Mouse (Mus musculus) bone marrow macrophage, adult 2 months (primary cell): ENCODE data around the gene Cd55b. TPM values are rescaled to one million over a fixed set of nuclear protein-coding genes. Genes with fewer than 3 reads are reported as not detected.
"Not testable (repeated sequence)": the region's sequence is repeated elsewhere in the genome, so short reads cannot be mapped to it uniquely, and the experiment has no call there.

Source experiments
- H3K27ac ChIP-seq: 2 replicates; pipeline ENCODE4 v1.5.1; 2012; ENCODE audit warnings: low read depth, low read length; ENCODE audit not compliant: insufficient read depth
- H3K4me1 ChIP-seq: 2 replicates; pipeline ENCODE4 v1.6.1; 2012; ENCODE audit warnings: low read length; ENCODE audit not compliant: control insufficient read depth, insufficient read depth
- H3K4me3 ChIP-seq: 2 replicates; pipeline ENCODE4 v1.5.1; 2012; ENCODE audit warnings: mild to moderate bottlenecking, low read length, moderate library complexity; ENCODE audit not compliant: insufficient read depth
- CTCF ChIP-seq: IDR thresholded peaks from 2 replicates; pipeline ENCODE4 v1.5.1; 2012; ENCODE audit warnings: low read depth, mild to moderate bottlenecking, low read length, moderate library complexity
- POLR2A ChIP-seq: IDR thresholded peaks from 2 replicates; pipeline ENCODE4 v1.6.1; 2012; ENCODE audit warnings: mild to moderate bottlenecking, low read depth, low read length, borderline replicate concordance
- polyA plus RNA-seq: library from polyadenylated mRNA; stranded (reverse); fragments of >200 nt; gene quantifications from 2 replicates; pipeline ENCODE4 v1.2.4, GENCODE M21; 2012; ENCODE audit not compliant: missing spikeins, insufficient read depth, insufficient read length

Cd55b gene
- polyA plus RNA-seq = not detected in 2 replicates

DNA sequence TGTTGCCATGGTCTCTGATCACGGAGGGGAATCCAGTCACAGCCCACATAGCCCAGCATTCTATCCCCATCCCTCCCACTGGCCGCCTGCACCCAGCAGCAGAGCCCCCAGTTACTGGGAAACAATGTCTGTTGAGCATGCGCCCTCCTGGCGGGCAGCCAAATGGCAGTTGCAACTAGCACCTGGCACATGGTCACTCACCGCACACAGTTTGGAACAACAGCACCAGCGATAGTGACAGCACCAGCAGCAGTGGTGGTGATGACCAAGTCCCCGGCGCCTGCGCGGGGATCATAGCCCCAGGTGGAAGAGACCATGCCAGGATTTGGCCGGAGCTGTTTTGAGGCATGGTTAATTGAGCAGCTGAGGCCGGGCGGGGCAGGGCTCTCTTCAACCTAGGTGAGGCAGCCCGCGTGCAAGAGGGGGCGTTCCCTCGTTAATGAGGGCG lies at the start of gene Cd55b:
Cd55b (minus strand) TSS at position 346 of the 448 bp plus-strand sequence.
- no peaks in the 10 kb centered on the region for H3K4me1 ChIP-seq
- no peak within 1 kb of the TSS for H3K4me3 ChIP-seq
- no peak within 1 kb of the TSS for H3K27ac ChIP-seq
- TF ChIP-seq CTCF (no peak), POLR2A (no peak)

GRCm38 (mm10) chr1:130470074-130470473 lies 47.3 kb upstream of the Cd55b start:
- H3K27ac ChIP-seq = no peak overlapping the region

GRCm38 (mm10) chr1:130467453-130467852 lies 44.6 kb upstream of the Cd55b start:
- H3K4me3 ChIP-seq = no peak overlapping the region
- TF ChIP-seq CTCF (no peak), POLR2A (no peak)
- H3K4me1 ChIP-seq = no peaks in the 10 kb centered on the region
- no peak overlapping the region for H3K27ac ChIP-seq

More at GRCm38 (mm10) chr1:130470074-130470473, 47.3 kb upstream of the Cd55b start:
- no peak overlapping the region for H3K4me3 ChIP-seq
- TF ChIP-seq POLR2A = no peak
- no peak for TF ChIP-seq CTCF
- no peaks in the 10 kb centered on the region for H3K4me1 ChIP-seq

- no peak for TF ChIP-seq POLR2A
- TF ChIP-seq CTCF = no peak
- Histone ChIP-seq H3K27ac (no peak overlapping the region), H3K4me3 (no peak overlapping the region), H3K4me1 (no peaks in the 10 kb centered on the region)
Measured at GRCm38 (mm10) chr1:130464173-130464572, 41.4 kb upstream of the Cd55b start.

DNA sequence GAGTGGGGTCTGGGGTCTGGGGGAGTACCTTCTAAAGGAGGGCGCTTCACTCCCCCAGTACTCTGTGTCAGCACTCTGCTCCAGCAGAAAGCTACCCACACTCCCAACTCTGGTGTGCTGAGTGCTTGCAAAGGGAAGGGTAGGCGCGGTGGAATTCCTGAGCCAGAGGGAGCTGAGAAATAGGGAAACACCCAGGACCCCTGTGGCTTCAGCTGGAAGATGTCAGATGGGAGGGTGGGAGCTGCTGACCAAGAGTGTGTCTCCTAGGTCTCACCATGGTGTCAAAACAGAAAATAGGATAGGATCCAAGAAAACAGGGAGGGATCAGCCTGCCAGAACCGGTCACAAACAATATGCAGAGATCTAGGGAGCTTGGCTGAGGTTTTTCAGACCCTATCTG lies 40.1 kb upstream of the Cd55b start:
- Histone ChIP-seq H3K4me1 (no peaks in the 10 kb centered on the region), H3K4me3 (peak overlapping the region; percentile 30; the same call in 1 of the 2 replicates), H3K27ac (no peak overlapping the region)
- TF ChIP-seq POLR2A = no peak

- no peak within 1 kb of the TSS for H3K27ac ChIP-seq
- TF ChIP-seq CTCF (no peak), POLR2A (no peak)
- H3K4me1 ChIP-seq = no peaks in the 10 kb centered on the region
- H3K4me3 ChIP-seq = peak within 1 kb of the TSS; percentile 30
Measured at GRCm38 (mm10) chr1:130462084-130462861, 39.5 kb upstream of the Cd55b start, which contains the start of gene Cd55. Gene Cd55, minus strand, starts transcription at chr1:130462744.

DNA sequence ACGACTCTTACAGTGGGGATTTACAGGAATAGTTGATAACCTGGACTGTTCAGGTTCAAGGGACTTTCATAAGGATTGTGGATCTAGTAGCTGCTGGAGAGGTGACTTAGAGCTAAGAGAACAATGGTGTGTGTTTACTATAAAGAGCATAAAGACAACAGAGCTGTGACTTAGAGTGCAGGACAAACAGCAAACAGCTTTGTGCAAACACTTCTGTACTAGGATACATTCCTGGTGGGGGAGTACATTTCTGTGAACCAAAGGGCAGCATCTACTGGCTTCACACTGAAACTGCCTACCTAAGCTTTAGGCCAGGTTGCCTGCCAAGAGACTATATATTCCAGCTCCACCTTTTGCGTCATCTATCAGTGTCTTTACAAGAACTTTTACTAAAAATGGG lies 32.3 kb upstream of the Cd55b start:
- TF ChIP-seq POLR2A = no peak
- no peak for TF ChIP-seq CTCF
- Histone ChIP-seq H3K4me3 (no peak overlapping the region), H3K27ac (no peak overlapping the region), H3K4me1 (no peaks in the 10 kb centered on the region)

GRCm38 (mm10) chr1:130442930-130443329 lies 20.1 kb upstream of the Cd55b start:
- H3K4me3 ChIP-seq, H3K27ac ChIP-seq, H3K4me1 ChIP-seq: not testable (repeated sequence)

DNA sequence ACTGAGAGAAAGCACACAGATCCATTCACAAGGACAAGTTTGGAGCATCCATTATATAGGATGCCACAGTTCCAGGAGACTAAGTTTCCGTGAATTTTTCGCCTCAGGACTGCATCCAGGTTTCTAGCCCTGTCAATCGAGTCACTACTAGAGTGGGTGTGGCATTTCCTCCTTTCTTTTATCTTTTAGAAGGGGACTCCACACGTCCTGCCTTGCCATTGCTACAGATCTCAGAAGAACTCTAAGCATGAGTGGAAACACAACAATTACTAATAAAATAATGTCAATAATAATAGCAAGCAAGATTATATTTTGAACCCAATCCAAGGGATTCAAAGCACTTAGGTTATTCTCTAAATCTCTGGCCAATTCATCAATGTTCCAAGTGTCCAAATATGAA lies 8.1 kb upstream of the Cd55b start:
- H3K4me1 ChIP-seq = no peaks in the 10 kb centered on the region
- TF ChIP-seq POLR2A (no peak), CTCF (no peak)
- H3K4me3 ChIP-seq = no peak overlapping the region
- no peak overlapping the region for H3K27ac ChIP-seq

DNA sequence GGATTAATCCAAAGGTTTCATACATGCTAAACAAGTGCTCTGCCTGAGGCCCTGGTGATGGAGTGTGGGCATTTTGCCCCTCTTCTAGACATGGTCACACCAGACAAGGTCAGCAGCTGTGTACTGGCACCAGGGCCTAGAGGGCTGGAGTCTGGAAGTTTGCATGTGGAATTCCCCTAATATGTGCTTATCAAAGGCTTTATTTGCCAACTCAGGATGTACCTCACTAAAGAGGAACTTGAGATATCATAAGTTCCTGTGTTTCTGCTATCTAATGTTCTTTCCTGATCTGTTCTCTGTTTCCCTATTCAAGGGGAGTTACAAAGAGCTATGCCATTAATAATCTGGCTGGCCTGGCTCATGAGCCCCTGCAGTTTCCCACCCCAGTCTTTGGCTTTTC lies 5.9 kb upstream of the Cd55b start:
- H3K4me1 ChIP-seq, H3K4me3 ChIP-seq, H3K27ac ChIP-seq: not testable (repeated sequence)

GRCm38 (mm10) chr1:130427175-130427853 lies 4.5 kb upstream of the Cd55b start:
- H3K4me1 ChIP-seq, H3K27ac ChIP-seq, H3K4me3 ChIP-seq: not testable (repeated sequence)

DNA sequence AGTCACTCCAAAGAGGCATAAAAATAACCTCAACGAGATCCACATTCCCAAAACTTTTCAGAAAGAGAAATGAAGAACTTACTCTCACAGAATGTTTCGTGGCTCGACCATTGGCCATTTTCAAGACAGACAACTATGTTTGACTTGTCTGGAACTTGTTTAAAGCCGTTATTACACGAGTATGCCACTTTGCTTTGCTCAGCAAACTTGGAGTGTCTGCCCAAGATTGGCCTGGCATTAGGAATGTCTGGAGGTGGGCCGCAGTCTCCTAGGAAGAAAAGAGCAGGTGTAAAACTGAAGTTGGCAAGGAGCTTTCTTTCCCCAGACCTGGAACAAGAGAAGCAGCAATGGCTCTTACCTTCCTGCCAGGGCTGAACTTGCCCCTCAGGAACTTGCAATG lies 776 bp downstream of the Cd55b start:
- not testable (repeated sequence) for H3K4me3 ChIP-seq, H3K27ac ChIP-seq, H3K4me1 ChIP-seq

GRCm38 (mm10) chr1:130397109-130397508 lies 25.7 kb downstream of the Cd55b start:
- not testable (repeated sequence) for H3K4me1 ChIP-seq, H3K27ac ChIP-seq, H3K4me3 ChIP-seq

DNA sequence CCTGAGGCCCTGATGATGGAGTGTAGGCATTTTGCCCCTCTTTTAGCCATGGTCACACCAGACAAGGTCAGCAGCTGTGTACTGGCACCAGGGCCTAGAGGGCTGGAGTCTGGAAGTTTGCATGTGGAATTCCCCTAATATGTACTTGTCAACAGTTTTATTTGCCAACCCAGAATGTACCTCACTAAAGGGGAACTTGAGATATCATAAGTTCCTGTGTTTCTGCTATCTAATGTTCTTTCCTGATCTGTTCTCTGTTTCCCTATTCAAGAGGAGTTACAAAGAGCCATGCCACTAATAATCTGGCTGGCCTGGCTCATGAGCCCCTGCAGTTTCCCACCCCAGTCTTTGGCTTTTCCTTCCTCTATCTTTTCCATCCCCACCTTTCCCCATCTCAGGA lies 35.5 kb downstream of the Cd55b start:
- H3K4me3 ChIP-seq, H3K4me1 ChIP-seq, H3K27ac ChIP-seq: not testable (repeated sequence)
